Mouse (Mus musculus): ENCODE data around the gene OR5BS1P. TPM values are rescaled to one million over a fixed set of nuclear protein-coding genes. Genes with fewer than 3 reads are reported as not detected.
"Not testable (repeated sequence)": the region's sequence is repeated elsewhere in the genome, so short reads cannot be mapped to it uniquely, and the experiment has no call there.

Gene OR5BS1P
- total RNA-seq (2022) = not detected

- DNase-seq (ENCODE audit: low spot score in 2 of 2) = no peak
Observed at GRCm38 (mm10) chr15:98469596-98469995, at the start of gene OR5BS1P. Gene OR5BS1P (plus strand): TSS chr15:98469896.

- DNase-seq (ENCODE audit: low spot score in 2 of 2) = no peak
Observed at GRCm38 (mm10) chr15:98420897-98421296, 48.8 kb upstream of the OR5BS1P start.

GRCm38 (mm10) chr15:98424326-98424725 is 45.4 kb upstream of the OR5BS1P start:
- DNase-seq (ENCODE audit: low spot score in 2 of 2) = no peak

GRCm38 (mm10) chr15:98424753-98425152 is 44.9 kb upstream of the OR5BS1P start:
- no peak for DNase-seq (ENCODE audit: low spot score in 2 of 2)

GRCm38 (mm10) chr15:98425188-98425587 is 44.5 kb upstream of the OR5BS1P start:
- no peak for DNase-seq (ENCODE audit: low spot score in 2 of 2)

GRCm38 (mm10) chr15:98430925-98431324 is 38.8 kb upstream of the OR5BS1P start, which contains the start of gene Olfr282:
Gene Olfr282 (plus strand): TSS chr15:98431225.
- DNase-seq (ENCODE audit: low spot score in 2 of 2) = not testable (repeated sequence)

- DNase-seq (ENCODE audit: low spot score in 2 of 2) = no peak
Observed at GRCm38 (mm10) chr15:98444561-98444960, 25.1 kb upstream of the OR5BS1P start.

- DNase-seq (ENCODE audit: low spot score in 2 of 2) = peak in 1 of 2 experiments; percentile 3
Observed at GRCm38 (mm10) chr15:98448521-98448920, 21.2 kb upstream of the OR5BS1P start.

- DNase-seq (ENCODE audit: low spot score in 2 of 2) = no peak
Observed at GRCm38 (mm10) chr15:98452288-98452687, 17.4 kb upstream of the OR5BS1P start, which contains the start of gene Olfr281. Gene Olfr281 (plus strand): TSS chr15:98452588.

GRCm38 (mm10) chr15:98471539-98471938 is 1.8 kb downstream of the OR5BS1P start:
- DNase-seq (ENCODE audit: low spot score in 2 of 2) = no peak

GRCm38 (mm10) chr15:98474958-98475357 is 5.3 kb downstream of the OR5BS1P start:
- no peak for DNase-seq (ENCODE audit: low spot score in 2 of 2)

GRCm38 (mm10) chr15:98475382-98475781 is 5.7 kb downstream of the OR5BS1P start:
- no peak for DNase-seq (ENCODE audit: low spot score in 2 of 2)

- no peak for DNase-seq (ENCODE audit: low spot score in 2 of 2)
Observed at GRCm38 (mm10) chr15:98476281-98476680, 6.6 kb downstream of the OR5BS1P start.

- DNase-seq (ENCODE audit: low spot score in 2 of 2) = no peak
Observed at GRCm38 (mm10) chr15:98479568-98480102, 9.9 kb downstream of the OR5BS1P start.

- DNase-seq (ENCODE audit: low spot score in 2 of 2) = no peak
Observed at GRCm38 (mm10) chr15:98482701-98483100, 13.0 kb downstream of the OR5BS1P start, which contains the start of gene Lalba. Gene Lalba (minus strand): TSS chr15:98482721.

GRCm38 (mm10) chr15:98483907-98484886 is 14.5 kb downstream of the OR5BS1P start:
- DNase-seq (ENCODE audit: low spot score in 2 of 2) = no peak

- DNase-seq (ENCODE audit: low spot score in 2 of 2) = no peak
Observed at GRCm38 (mm10) chr15:98486433-98487021, 16.8 kb downstream of the OR5BS1P start.

- DNase-seq (ENCODE audit: low spot score in 2 of 2) = no peak
Observed at GRCm38 (mm10) chr15:98491332-98491731, 21.6 kb downstream of the OR5BS1P start.

- no peak for DNase-seq (ENCODE audit: low spot score in 2 of 2)
Observed at GRCm38 (mm10) chr15:98492102-98492501, 22.4 kb downstream of the OR5BS1P start, which contains the start of gene Olfr279. Gene Olfr279 (plus strand): TSS chr15:98492402.

- DNase-seq (ENCODE audit: low spot score in 2 of 2) = no peak
Observed at GRCm38 (mm10) chr15:98497631-98498030, 27.9 kb downstream of the OR5BS1P start.

- no peak for DNase-seq (ENCODE audit: low spot score in 2 of 2)
Observed at GRCm38 (mm10) chr15:98503317-98503716, 33.6 kb downstream of the OR5BS1P start.

- peak in 1 of 2 experiments; percentile 52 for DNase-seq (ENCODE audit: low spot score in 2 of 2)
Observed at GRCm38 (mm10) chr15:98504514-98504913, 34.8 kb downstream of the OR5BS1P start.
